Mouse (Mus musculus): Measurements from ENCODE around the gene Amigo2.

DNA sequence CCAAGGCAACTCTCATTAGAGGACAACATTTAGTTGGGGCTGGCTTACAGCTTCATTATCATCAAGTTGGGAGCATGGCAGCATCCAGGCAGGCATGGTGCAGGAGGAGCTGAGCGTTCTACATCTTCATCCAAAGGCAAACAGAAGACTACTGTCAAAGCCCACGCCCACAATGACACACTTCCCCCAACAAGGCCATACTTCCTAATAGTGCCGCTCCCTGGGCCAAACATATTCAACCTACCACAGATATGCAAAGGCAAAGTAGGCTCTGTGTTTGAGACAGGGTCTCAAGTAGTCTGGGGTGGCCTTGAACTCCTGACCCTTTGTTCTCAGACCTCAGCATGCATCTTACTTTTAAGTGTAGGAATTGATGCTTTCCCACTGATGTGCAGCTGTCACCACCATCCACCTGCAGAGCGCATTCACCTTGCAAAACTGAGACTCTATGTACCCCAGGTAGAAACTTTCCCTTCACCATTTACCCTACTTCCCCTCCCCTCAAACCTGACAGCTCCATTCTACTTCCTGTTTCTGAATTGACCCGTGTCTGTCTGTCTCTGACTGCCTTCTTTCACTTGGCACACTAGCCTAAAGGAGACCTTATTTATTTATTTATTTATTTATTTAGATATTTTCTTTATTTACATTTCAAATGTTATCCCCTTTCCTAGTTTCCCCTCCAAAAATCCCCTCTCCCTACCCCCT lies 40.5 kb upstream of the Amigo2 start:
- TF ChIP-seq CTCF (IDR thresholded peaks at IDR 0.05; ENCODE audit: insufficient read depth, low read length) (no peak), POLR2A (IDR thresholded peaks at IDR 0.05; ENCODE audit: borderline replicate concordance, extremely low read depth, low read depth, low read length) (no peak)

Data from lung, adult 2 months (tissue).